Mouse (Mus musculus) ES-E14 (cell line): ENCODE measurements around the gene Tle2.

Experiments
- CHD2 ChIP-seq: IDR thresholded peaks from 2 replicates; pipeline ENCODE4 v1.6.1; 2014; ENCODE audit warnings: mild to moderate bottlenecking, low read depth, low read length, inconsistent platforms
- ZC3H11A ChIP-seq: IDR thresholded peaks from 2 replicates; pipeline ENCODE4 v1.6.1; 2012; ENCODE audit warnings: low read depth, mild to moderate bottlenecking, inconsistent platforms, low read length, borderline replicate concordance
- ZNF384 ChIP-seq: IDR thresholded peaks from 2 replicates; pipeline ENCODE4 v1.6.1; 2012; ENCODE audit warnings: low read depth, low read length, inconsistent platforms

DNA sequence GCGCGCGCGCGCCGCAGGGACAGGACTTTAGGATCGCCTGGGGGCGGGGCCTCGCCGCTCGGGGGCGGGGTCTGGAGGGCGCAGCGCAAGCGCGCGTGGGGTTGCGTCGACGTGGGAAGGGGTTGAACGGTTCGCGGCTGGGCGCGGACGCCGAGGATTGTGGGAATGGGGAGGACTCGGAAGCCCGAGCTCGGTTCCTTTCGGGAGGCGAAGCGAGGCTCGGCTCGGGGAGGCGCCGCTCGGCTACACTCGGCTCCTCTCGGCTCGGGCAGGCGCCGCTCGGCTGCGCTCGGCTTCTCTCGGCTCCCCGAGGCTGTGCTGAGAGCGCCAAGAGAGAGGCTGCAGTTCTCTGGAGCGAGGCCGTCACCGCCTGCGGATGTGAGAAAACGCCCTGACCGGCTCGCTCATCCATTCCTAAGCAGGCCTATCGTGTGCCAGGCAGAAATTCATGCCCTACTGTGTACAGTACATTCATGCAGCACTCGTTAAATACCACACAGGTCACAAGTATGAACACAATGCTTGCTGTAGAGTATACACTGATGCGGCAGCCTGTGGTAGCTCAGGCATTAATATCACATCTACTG is 29.1 kb upstream of the Tle2 start, which contains the start of gene Gna11:
- TF ChIP-seq CHD2 (no peak), ZC3H11A (no peak), ZNF384 (no peak)
